Mouse (Mus musculus) lung, postnatal 4 days (tissue): ENCODE data around the gene Rnase12.
A peak's percentile ranks its signal among the peaks of the same experiment; 100 is the strongest.

Experiments used
- DNase-seq, 2 experiments: peaks; one replicate each; pipeline ENCODE4 v3.0.0; 2021

The Rnase12 gene

DNA sequence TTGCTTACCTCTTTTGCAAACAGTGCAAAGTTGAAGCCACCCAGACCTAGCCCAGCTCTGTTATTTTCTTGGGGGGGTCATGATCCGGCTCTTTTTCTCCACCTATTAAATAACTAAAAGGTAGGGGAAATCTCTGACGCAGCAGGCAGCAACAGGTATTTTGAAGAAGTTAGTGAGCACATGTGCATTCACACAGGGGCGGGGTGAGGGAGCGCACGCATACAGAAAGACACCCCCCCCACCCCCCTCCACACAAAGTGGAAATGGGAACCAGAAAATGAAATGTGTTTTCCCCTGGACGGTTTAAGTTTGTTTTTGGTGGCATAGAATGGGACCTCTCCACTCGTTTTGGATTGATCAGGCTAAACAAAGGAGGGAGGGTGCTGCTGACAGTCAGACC, 26.3 kb upstream of the Rnase12 start:
- no peak for DNase-seq

DNA sequence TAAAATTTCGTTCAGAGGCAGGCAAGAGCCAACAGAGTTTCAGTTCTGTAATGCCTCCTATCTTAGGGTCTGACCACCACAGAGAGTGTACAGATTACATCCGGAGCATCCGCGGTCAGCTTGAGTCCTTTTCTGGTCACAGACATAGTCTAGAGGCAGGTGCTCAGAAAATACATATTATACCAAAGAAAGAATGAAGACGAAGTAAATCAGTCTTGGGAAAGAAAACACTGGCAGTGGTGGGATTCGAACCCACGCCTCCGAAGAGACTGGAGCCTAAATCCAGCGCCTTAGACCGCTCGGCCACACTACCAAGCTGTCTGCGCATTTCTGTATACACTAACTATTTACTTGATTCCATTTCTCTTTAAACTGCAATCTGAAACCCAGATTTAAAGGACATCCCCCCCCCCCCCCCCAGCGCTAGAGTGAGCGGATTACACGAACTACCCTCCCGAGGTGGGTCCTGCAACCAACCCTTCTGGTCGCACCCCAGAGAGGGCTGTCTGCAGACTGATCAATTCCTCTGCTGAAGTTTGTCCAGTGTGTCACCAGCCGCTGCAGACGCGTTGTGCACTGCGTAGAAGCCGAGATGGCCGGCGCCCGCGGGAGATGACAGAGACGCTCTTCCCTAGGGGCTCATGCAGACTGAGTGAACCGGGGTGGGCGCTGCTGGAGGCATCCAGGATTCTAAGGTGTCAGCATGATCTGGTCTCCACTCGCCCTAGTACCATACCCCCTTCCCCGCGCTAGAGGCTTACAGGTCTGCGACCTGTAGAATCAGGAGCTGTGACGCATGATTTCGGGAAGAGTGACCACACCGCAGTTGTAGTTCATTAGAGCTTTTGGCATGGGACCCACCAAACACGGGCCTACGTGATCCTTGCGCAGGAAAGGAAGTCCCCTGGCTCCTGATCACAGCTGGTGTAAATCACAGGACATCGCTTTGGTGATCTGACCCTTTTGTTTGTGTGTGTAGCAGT, 25.4 kb upstream of the Rnase12 start:
- DNase-seq, result peak; percentile 55 to 62

DNA sequence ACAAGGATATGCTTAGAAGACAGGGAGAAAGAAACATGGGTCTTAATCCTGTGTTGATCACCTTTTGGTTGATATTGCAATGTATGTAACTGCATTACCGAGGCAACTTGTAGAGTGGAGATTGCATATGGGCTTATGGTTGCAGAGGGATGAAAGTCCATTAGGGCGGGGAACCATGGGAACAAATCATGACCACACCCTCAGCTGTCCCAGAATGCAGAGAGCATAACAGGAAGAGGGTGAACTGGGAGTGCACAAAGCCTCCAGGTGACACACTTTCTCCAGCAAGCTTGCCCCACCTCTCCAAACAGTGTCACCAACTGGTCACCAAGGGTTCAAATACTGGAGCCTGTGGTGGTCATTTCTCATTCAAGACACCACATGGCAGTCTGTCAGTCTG, 23.6 kb upstream of the Rnase12 start:
- no peak for DNase-seq

DNA sequence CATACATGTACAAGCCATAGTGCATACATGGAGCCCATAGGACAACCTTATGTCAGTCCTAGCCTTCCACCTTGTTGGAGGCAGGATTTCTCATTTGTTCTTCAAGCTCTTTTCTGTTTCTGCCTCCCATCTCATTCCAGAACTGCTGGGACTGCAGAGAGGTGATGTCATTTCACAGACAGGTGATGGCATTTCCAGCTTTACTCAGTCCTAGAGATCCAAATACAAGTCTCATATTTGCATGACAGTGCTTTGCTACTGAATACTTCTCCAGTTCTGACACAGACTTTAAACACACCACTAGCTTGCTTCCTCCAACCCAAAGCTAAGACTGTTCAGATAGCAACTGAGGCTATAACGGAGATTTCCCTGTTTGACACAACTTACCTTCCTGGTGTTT, 21.7 kb upstream of the Rnase12 start:
- no peak for DNase-seq

DNA sequence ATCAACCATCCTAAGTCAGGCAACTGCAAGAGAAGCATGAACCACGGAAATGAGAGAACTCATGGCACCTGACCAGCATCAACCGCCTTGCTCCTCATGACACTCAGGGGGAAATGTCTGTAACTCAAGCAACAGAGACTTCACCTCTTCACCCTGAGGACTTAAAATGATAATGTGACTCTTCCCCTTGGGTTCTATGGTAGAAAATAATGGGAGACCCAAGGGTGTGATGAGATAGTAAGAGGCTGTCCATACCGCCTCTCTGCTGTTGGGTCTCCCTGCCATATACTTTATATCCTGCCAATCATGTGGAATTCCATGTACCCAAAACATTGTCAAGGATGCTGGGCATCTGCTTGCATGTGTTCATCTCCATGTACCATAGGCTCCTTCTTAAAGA, 16.9 kb upstream of the Rnase12 start, which contains the start of gene Olfr750:
Olfr750 (minus strand) TSS at position 101 of the 400 bp plus-strand sequence.
- no peak for DNase-seq

DNA sequence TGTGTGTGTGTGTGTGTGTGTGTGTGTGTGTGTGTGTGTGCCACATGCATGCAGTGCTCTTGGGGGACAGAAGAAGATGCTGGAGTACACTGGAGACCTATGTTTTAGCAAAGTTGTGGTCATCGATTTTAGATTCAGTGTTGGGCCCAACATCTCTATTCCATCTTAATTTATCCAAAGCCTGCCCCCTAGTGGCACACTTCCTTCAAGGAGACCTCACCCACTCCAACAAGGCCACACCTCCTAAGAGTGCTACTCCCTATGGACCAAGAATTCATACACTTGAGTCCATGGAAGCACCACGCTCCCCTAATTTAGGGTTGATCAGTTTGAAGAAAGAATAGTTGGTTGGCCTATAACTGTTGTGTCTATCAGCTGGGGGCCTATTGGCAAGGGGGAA, 12.2 kb upstream of the Rnase12 start:
- DNase-seq, result peak in 1 of 2 experiments; percentile 63

DNA sequence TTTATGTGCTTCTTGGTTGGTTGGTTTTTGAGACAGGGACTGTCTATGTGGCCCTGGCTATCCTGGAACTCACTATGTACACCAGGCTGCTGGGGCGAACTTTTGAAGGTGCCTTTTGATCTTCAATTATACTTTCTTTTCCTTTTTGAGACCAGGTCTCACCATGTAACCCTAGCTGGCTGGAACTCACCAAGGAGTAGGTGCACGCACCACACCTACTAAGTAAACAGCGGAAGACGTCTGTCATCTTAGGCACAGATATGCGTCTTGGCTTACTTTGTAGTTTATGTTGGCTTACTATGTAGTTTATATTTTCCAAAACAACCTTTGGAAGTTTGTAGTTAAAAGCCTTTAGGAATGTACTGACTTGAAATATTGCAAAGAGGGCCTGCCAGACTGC, 11.5 kb upstream of the Rnase12 start:
- DNase-seq, result no peak

DNA sequence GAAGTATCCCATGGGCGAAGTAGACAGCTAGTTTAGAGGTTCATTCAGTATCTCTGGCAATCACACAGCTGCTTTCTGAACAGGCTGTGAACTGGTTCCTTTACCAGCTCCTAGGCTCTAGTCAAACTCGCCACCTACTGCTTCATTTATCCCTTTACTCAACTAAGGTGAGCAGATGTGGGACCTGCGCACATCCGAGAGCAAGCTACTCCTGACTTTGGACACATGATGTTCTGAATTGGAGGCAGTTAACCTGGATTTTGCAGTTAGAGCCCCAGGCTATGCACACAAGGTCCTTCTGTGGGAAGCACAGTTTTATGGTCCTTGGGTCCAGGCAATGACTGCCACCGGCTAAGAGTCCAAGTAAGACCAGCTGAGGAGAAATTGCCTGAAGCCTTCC, 3.3 kb upstream of the Rnase12 start:
- no peak for DNase-seq

DNA sequence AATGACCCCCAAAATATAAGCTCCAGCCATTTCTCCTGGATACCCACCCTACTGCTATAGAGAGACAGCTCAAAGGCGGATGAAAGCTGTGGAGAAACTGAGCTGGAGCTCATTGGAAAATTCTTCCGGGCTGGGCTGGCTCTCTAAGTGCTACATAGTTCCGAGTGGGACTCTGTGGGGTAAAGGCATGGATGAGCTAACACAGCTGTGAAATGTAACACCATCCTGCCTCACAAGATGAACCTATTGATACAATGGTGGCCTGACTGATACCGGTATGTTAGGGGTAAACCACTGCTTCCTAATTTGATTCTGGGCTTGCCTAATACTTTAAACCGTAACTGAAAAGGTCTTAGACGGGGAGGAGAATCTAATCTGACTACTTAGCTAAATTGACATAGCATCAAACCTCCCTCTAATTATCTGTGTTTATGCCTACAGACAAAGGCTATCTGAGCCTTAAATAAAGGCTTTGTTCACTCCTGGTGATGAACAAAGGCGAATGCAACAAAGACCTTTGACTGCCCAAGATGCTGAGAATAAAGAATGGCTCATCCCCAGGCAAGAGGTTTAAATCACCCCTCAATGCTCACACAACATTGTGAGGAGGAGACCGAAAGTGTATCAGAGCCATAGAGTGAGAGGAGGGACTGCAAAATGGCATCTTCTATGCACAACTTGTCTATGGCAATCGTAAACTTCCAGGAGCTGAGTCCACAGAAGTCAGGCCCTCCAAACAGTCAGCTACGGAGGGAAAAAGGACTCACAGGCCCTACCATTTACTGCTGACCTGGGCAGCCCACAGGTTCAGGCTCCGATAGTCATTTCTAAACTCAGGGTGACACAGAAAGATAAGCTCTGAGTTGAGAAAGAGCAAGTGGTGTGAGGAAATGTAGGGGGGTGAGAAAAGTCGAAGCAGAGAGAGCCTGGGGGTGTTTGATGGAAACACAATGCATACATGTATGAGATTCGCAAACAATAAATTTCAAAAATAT, 2.9 kb downstream of the Rnase12 start:
- no peak for DNase-seq

DNA sequence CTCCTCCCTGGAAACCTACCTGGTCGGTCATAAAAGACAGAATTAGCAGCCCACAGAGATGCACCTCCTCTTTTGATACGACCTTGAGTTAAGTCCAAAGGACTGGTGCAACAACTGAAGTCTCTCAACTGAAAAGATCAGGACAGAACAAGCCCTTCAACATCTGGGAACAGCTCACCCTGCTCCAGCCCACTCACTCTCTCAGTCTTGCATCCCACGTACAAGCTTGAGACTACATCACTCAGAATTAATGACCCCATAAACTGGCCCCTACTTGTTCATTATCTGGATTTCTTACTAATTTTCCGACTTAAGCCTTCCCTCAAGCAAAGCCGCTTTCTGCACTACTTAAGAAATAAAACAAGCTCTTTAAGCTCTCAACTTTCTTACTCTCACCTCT, 4.3 kb downstream of the Rnase12 start:
- DNase-seq, result no peak

DNA sequence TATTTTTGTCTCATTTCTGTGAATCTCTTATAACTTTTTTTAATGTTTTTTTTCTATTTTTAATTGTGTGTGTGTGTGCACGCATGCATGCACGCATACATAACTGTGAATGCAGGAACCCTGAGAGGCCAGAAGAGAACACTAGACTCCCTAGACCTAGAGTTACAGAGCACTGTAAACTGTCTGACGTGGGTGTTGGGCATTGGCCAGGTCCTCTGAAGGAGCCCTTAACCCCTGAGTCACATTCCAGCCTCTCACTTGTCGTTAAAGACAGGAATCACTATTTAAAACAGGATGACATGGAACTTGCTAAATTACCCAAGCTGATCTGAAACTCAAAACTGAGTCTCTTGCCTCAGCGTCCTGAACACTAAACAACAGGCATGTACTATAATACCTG, 5.5 kb downstream of the Rnase12 start:
- no peak for DNase-seq

DNA sequence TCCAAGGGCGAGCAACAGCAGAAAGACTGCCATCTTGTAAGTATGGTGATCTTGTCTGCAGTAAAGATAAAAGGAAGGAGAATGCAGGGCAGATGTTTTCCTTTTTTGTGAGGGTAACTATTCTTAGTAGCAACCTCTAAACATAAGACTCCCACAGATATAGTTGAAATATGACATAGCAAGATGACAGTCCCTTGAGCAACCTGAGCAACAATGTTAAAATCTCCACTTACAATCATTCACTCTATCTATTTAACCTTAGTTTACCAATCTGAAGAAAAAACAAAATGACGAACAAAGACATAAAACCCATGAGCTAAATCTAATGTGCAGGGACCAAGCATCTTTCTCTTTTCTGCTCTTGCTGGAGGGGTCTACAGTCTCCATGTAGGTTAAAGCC, 7.4 kb downstream of the Rnase12 start, which contains the start of gene Rnase11:
Rnase11 (minus strand) TSS at position 101 of the 400 bp plus-strand sequence.
- no peak for DNase-seq

DNA sequence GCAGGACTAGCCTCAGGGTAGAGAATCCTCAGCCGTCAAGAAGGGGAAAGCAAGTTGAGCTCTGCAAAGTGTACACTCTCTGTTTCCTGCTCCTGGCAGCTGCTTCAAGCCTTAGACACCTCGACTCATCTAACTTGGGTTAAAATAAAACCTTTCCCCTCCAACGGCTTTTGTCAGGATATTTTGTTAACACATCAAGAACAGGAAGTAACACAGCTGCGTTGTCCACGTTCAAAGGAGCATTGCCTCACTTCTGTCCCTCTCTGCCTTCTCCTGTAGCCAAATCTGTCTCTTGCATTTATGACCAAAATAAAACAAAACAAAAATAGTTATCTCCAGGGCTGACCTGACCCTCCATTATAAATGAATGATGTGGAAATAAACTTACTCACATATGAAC, 9.6 kb downstream of the Rnase12 start:
- peak in 1 of 2 experiments; percentile 34 for DNase-seq

DNA sequence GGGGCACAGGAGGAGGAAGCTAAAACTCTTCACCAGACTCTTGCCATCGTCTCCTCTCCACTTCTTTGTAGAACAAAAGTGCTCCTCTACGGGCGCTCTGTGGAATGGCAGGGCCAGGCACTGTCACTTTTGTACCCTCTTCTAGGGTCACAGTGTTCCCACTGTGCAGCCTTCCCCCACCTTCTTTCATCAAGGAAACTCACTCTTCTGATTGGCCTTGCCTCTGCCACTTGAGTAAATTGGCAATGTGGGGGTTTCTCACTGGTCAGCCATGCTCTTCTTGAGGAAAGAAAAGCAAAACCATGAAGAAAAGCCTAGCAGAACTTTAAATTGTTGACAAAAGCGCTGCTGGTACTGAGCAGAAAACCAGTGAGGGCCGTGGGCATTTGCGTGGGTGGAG, 15.7 kb downstream of the Rnase12 start, which contains the start of gene Rnase9:
Rnase9 (minus strand) TSS at position 101 of the 400 bp plus-strand sequence.
- no peak for DNase-seq

DNA sequence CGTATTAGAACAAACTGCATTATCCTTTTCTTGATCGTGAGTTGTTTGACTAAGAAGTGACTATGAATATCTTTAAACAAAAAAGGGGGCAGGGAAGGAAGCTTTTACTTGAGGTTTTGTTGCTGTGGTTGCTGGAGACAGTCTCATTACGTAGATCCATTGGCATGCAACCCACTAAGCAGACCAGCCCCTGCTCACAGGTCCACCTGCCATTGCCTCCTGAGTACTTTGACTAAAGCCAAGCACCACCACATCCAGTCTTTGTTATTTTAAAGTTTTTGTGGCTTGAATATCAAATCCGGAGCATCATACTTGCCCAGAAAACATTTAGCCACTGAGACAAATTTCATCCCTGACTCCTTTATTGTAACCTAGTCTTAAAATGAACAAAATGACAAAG, 21.2 kb downstream of the Rnase12 start:
- no peak for DNase-seq

DNA sequence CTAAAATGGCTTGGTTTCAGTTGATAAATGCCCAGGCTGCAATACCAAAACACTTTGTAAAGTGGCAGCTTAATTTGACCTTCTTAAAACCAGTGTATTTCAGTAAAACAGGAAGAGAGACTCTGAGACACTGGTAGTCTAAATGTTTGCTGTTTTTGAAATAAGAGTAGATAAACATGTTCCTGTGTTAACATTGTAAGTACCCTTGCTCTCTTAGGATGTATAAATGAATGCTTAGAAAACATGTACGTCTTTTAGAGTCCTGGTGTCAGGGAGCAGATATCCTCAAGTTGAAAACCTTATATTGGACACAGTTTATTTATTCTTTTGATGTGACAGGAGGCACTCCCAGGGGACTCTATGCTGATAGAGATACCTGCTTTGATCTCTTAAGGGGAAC, 22.3 kb downstream of the Rnase12 start:
- DNase-seq, result no peak

DNA sequence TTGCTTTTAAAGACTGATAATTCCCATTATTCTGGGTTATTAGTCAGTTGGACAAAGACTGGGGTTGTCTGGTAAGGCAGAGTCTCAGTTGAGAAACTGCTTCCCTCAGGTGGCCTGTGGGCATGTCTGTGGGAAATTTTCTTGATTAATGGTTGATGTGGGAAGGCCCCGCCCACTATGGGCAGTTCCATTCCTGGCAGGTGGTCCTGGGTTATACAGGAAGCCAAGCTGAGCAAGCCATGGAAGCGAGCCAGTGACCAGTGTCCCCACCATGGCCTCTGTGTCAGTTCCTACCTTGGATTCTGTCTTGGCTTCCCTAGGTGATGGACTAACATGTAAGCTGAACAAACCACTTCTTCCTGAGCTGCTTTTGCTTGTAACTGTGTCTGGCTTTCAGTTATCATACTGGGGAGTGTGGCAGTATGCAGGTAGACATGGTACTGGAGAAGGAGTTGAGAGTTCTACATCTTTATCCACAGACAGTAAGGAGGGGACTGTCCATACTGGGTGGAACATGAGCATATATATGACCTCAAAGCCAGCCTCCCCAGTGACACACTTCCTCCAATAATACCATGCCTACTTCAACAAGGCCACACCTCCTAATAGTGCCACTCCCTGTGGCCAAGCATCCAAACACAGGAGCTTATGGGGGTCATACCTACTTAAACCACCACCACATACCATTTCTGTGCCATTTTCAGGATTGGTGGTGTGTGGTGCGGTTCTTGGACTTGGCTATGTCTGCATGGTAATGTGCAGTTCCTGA, 29.9 kb downstream of the Rnase12 start:
- DNase-seq, result no peak

DNA sequence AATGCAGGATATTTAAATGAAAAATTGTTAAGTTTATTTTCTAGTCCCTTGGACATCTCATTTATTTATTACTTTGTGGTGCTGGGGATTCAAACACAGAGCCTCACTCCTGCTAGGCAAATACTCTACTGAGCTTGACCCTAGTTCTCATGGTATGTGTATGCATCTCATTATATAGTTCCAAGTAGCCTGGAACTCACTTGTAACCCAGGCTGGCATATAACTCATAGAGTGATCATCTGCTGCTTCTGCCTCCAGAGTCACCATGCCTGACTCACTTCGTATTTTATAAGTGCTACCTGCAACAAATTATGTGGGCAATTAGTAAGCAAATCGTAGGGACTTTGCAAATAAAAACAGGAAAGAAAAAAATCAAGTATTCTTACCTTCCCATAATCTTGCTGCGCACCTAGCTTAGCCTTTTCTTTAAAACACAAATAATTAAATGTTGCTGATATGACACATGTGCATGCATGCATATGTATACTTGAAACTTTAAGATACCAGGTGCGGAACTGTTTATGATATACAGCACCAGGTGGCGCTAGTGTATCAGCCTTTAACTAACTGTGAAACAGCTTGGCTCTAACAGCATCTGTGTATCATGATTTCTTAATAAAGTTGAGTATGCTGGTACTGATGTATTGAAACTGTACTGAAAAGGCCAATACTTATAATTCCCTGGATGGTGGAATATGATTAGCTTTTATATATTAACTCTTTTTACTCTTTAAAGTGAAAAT, 30.9 kb downstream of the Rnase12 start:
- DNase-seq, result peak in 1 of 2 experiments; percentile 74

DNA sequence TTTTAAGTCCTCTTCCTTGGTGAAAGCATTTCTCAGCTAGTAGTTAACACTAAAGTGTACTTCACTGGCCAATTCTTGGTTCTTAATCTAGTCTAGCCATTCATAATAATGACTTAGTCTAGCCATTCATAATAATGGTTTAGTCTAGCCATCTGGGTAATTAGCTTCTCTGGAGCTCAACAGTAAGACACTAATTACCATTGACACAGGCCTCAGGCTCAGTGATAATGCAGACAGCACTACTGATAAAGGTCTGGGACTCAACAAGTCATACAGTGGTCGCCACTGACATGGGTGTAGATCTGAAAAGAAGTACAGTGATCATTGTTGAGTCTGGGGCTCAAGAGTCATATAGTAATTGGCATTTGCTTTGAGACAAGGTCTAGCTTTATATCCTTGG, 32.6 kb downstream of the Rnase12 start:
- DNase-seq, result no peak

DNA sequence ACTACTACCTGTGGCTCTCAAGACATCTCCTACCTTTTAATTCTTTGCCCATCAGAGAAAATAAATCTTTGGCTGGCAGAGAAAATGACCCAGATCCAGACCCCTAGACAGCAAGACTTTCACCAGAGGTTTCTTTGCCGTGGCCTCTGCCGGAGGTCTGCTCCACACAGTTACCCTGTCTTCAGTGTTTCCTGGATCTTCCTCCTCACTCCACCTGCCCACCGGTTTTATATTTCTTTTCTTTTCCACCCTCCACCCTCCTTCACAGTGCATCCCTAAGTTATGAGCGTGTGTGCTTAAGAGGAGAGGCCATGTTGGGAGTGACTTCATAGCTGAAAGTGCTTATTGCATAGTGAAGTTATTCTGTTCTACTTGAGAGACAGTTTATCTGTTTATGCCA, 34.0 kb downstream of the Rnase12 start:
- no peak for DNase-seq

DNA sequence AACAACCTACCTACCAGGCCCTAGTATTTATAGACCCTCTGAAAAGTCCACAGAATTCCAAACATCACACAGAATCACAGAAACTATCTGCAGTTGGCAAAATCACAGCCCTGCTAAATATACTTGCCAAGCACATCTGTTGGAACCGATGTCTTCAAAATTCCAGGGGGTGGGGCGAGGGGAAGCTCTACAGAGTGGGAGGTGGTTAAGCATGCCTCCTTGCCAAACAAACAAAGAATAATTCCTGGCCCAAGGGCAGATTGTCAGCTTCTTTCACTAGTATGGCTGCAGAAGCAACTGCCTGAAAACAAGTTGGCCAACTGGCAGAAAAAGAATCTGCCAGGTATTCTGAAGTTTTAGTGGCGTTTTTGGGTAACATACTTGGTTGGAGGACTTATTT, 40.2 kb downstream of the Rnase12 start:
- DNase-seq, result peak; percentile 38 to 56

DNA sequence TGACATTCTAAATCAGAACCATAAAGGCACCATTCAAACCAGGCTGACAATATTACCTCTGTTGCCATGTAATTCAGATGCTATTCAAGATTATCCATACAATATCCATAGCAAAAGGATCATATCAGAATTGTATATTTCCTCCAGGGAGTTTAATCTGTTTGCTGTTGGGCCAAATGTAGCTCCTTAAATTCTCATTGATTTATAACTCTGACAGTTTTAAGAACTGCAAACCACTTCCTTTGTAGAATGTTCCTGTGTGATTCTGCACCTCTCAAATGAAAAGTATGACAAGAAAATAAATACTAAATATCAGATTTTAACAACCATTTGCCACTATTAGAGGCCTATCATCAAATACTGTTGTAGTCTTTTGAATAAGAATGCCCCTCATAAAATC, 41.7 kb downstream of the Rnase12 start:
- DNase-seq, result no peak
